Mouse (Mus musculus) C2C12 (cell line): ENCODE data around the gene H2al1j. TPM values are rescaled to one million over a fixed set of nuclear protein-coding genes. Genes with fewer than 3 reads are reported as not detected.

ENCODE experiments used
- H3K27me3 ChIP-seq: one replicate; pipeline ENCODE4 v1.6.1; 2011; ENCODE audit not compliant: control insufficient read depth, insufficient read depth, insufficient read length
- H3K36me3 ChIP-seq: one replicate; pipeline ENCODE4 v1.6.1; 2011; ENCODE audit not compliant: control insufficient read depth, insufficient read depth
- H3K4me3 ChIP-seq: one replicate; pipeline ENCODE4 v1.5.1; 2011; ENCODE audit warnings: mild to moderate bottlenecking, control low read depth; ENCODE audit not compliant: poor library complexity, insufficient read depth, severe bottlenecking
- H3K79me2 ChIP-seq: one replicate; pipeline ENCODE4 v1.6.1; 2011; ENCODE audit not compliant: control insufficient read depth, insufficient read depth
- H3K79me3 ChIP-seq: one replicate; pipeline ENCODE4 v1.6.1; 2011; ENCODE audit warnings: low read depth, control low read depth
- H3ac ChIP-seq: one replicate; pipeline ENCODE3; 2011; ENCODE audit warnings: low read depth; ENCODE audit not compliant: control insufficient read depth, insufficient read length
- CEBPB ChIP-seq: IDR thresholded peaks from one replicate; pipeline ENCODE4 v1.6.1; 2011; ENCODE audit warnings: low read depth, mild to moderate bottlenecking, control low read depth, moderate library complexity
- CTCF ChIP-seq: IDR thresholded peaks from one replicate; pipeline ENCODE4 v1.5.1; 2011; ENCODE audit not compliant: control insufficient read depth, insufficient read depth, insufficient read length
- FOSL1 ChIP-seq: IDR thresholded peaks from one replicate; pipeline ENCODE4 v1.8.0; 2011; ENCODE audit warnings: mild to moderate bottlenecking, low read length; ENCODE audit not compliant: poor library complexity, insufficient read depth, severe bottlenecking
- MAX ChIP-seq: IDR thresholded peaks from one replicate; pipeline ENCODE4 v1.6.1; 2011; ENCODE audit warnings: mild to moderate bottlenecking, control low read depth
- MYOD1 ChIP-seq: IDR thresholded peaks from one replicate; pipeline ENCODE4 v1.6.1; 2011; ENCODE audit warnings: low read depth; ENCODE audit not compliant: control insufficient read depth, insufficient read length
- MYOG ChIP-seq: IDR thresholded peaks from one replicate; pipeline ENCODE4 v1.6.1; 2011; ENCODE audit not compliant: control insufficient read depth, insufficient read length; ENCODE audit errors: extremely low read depth
- USF1 ChIP-seq: IDR thresholded peaks from one replicate; pipeline ENCODE4 v1.6.1; 2011; ENCODE audit warnings: low read depth, mild to moderate bottlenecking, control low read depth, moderate library complexity
- polyA plus RNA-seq: library from polyadenylated mRNA; unstranded; fragments of >200 nt; fragmentation: generic; extraction: Trizol; gene quantifications from one replicate; pipeline ENCODE4 v1.2.1, GENCODE M21; 2012; ENCODE audit warnings: missing spikeins

The H2al1j gene
- polyA plus RNA-seq, 1 experiment, result not detected

- Histone ChIP-seq H3K79me3 (no peaks in the 10 kb centered on the region), H3K36me3 (no peaks in the 10 kb centered on the region), H3ac (no peak overlapping the region), H3K79me2 (no peaks in the 10 kb centered on the region), H3K27me3 (no peaks in the 10 kb centered on the region), H3K4me3 (no peak overlapping the region)
- TF ChIP-seq CTCF (no peak), USF1 (no peak), MYOG (no peak), MYOD1 (no peak), FOSL1 (no peak), MAX (no peak), CEBPB (no peak)
Measured at GRCm38 (mm10) chrX:11363890-11364289, 36.3 kb downstream of the H2al1j start.

GRCm38 (mm10) chrX:11365151-11365550 is 37.5 kb downstream of the H2al1j start:
- Histone ChIP-seq H3K36me3 (no peaks in the 10 kb centered on the region), H3K79me3 (no peaks in the 10 kb centered on the region), H3ac (no peak overlapping the region), H3K4me3 (no peak overlapping the region), H3K27me3 (no peaks in the 10 kb centered on the region), H3K79me2 (no peaks in the 10 kb centered on the region)
- TF ChIP-seq MAX (no peak), USF1 (no peak), CTCF (no peak), FOSL1 (no peak), MYOD1 (no peak), MYOG (no peak), CEBPB (no peak)

Other genes starting within 250 kb of the H2al1j start
- gene H2al1a, start 28.6 kb upstream of the H2al1j start, polyA plus RNA-seq, result not detected
- not detected for gene H2al1b, start 25.4 kb upstream of the H2al1j start, polyA plus RNA-seq
- gene H2al1c, start 22.2 kb upstream of the H2al1j start, polyA plus RNA-seq, result not detected
- not detected for gene H2al1d, start 19.0 kb upstream of the H2al1j start, polyA plus RNA-seq
- not detected for gene H2al1e, start 15.9 kb upstream of the H2al1j start, polyA plus RNA-seq
- gene H2al1f, start 12.7 kb upstream of the H2al1j start, polyA plus RNA-seq, result not detected
- not detected for gene H2al1g, start 9.6 kb upstream of the H2al1j start, polyA plus RNA-seq
- gene H2al1h, start 6.3 kb upstream of the H2al1j start, polyA plus RNA-seq, result not detected
- not detected for gene H2al1i, start 3.2 kb upstream of the H2al1j start, polyA plus RNA-seq